Mouse (Mus musculus): ENCODE measurements around the gene B4galt4. TPM values are rescaled to one million over a fixed set of nuclear protein-coding genes. Genes with fewer than 3 reads are reported as not detected.

B4galt4 gene
- 26.2 and 27.4 TPM in 2 replicates for polyA plus RNA-seq (2014; fragmentation: Nextera tagmentation; extraction: Ambion mirVana)

- Histone ChIP-seq H3K9ac (ENCODE audit: low read length) (peak within 1 kb of the TSS; percentile 90), H3K27me3 (ENCODE audit: control insufficient read depth, insufficient read depth, low read length) (no peaks in the 10 kb centered on the region), H3K9me3 (ENCODE audit: control insufficient read depth, low read length) (no peaks in the 10 kb centered on the region), H3K27ac (replicated peaks in 1 of 2; ENCODE audit: control insufficient read depth in 1 of 2, insufficient read depth in 1 of 2, low read depth in 2 of 2, low read length in 2 of 2) (peak within 1 kb of the TSS; percentile 73 to 83), H3K4me2 (ENCODE audit: low read length) (peak within 1 kb of the TSS; percentile 79), H3K36me3 (ENCODE audit: control insufficient read depth, insufficient read depth, low read length) (0 out of 2 replicates have a peak, but pooled peaks cover 3% of the 10 kb centered on the region), H3K4me3 (ENCODE audit: control insufficient read depth in 1 of 2, insufficient read depth in 1 of 2, low read depth in 1 of 2, low read length in 2 of 2) (peak within 1 kb of the TSS; percentile 90 to 97), H3K4me1 (ENCODE audit: control insufficient read depth in 2 of 2, insufficient read depth in 2 of 2, low read length in 2 of 2) (peaks cover 0 to 2% of the 10 kb centered on the region in 2 experiments; a peak in 1 of 4 replicates)
- ATAC-seq (ENCODE audit: insufficient number of reproducible peaks, insufficient read depth, low FRiP score, low read depth) = peak; percentile 94
- WGBS = under 1% methylated on average over 69 of the region's 69 CpGs
These were observed at the start of gene B4galt4 for GRCm38 (mm10) chr16:38742113-38742658. Gene B4galt4 (plus strand): TSS chr16:38742264.

- WGBS = 81% methylated on average over 6 of the region's 6 CpGs
- no peak for ATAC-seq (ENCODE audit: insufficient number of reproducible peaks, insufficient read depth, low FRiP score, low read depth)
- H3K27ac ChIP-seq (replicated peaks in 1 of 2; ENCODE audit: control insufficient read depth in 1 of 2, insufficient read depth in 1 of 2, low read depth in 2 of 2, low read length in 2 of 2) = no peak overlapping the region; a peak in 1 of 4 replicates
- H3K4me3 ChIP-seq (ENCODE audit: control insufficient read depth in 1 of 2, insufficient read depth in 1 of 2, low read depth in 1 of 2, low read length in 2 of 2) = no peak overlapping the region
- H3K4me1 ChIP-seq (ENCODE audit: control insufficient read depth in 2 of 2, insufficient read depth in 2 of 2, low read length in 2 of 2) = peaks cover 12 to 41% of the 10 kb centered on the region in 2 experiments
- no peak overlapping the region for H3K4me2 ChIP-seq (ENCODE audit: low read length)
- no peaks in the 10 kb centered on the region for H3K27me3 ChIP-seq (ENCODE audit: control insufficient read depth, insufficient read depth, low read length)
- no peaks in the 10 kb centered on the region for H3K9me3 ChIP-seq (ENCODE audit: control insufficient read depth, low read length)
- peaks cover 56% of the 10 kb centered on the region for H3K36me3 ChIP-seq (ENCODE audit: control insufficient read depth, insufficient read depth, low read length)
- no peak overlapping the region for H3K9ac ChIP-seq (ENCODE audit: low read length)
These were observed 47.0 kb upstream of the B4galt4 start for GRCm38 (mm10) chr16:38694906-38695540.

DNA sequence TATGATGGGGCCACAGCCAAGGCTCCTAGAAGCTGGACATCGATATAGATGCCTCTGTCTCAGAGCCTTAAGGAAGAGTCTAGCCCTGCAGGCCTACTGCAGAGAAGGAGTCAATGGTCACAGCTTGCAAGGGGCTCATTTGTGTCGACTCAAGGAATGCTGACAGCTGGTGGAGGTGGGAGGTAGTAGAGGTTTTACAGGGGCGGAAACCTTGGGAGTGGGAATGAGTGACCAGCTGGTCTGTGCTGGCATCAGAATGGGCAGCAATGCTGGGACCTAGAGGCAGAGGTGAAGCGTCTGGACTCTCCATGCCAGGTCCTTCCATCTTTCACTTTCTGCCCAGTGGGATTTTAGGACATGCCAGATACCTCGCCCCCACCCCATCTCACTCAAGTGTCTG lies 46.5 kb upstream of the B4galt4 start:
- Histone ChIP-seq H3K4me1 (ENCODE audit: control insufficient read depth in 2 of 2, insufficient read depth in 2 of 2, low read length in 2 of 2) (peaks cover 11 to 41% of the 10 kb centered on the region in 2 experiments), H3K27ac (replicated peaks in 1 of 2; ENCODE audit: control insufficient read depth in 1 of 2, insufficient read depth in 1 of 2, low read depth in 2 of 2, low read length in 2 of 2) (no peak overlapping the region), H3K4me2 (ENCODE audit: low read length) (no peak overlapping the region), H3K27me3 (ENCODE audit: control insufficient read depth, insufficient read depth, low read length) (no peaks in the 10 kb centered on the region), H3K9ac (ENCODE audit: low read length) (no peak overlapping the region), H3K4me3 (ENCODE audit: control insufficient read depth in 1 of 2, insufficient read depth in 1 of 2, low read depth in 1 of 2, low read length in 2 of 2) (no peak overlapping the region), H3K9me3 (ENCODE audit: control insufficient read depth, low read length) (no peaks in the 10 kb centered on the region), H3K36me3 (ENCODE audit: control insufficient read depth, insufficient read depth, low read length) (peaks cover 51% of the 10 kb centered on the region)
- no peak for ATAC-seq (ENCODE audit: insufficient number of reproducible peaks, insufficient read depth, low FRiP score, low read depth)
- WGBS = 79% methylated on average over 5 of the region's 5 CpGs

GRCm38 (mm10) chr16:38697611-38698010 lies 44.5 kb upstream of the B4galt4 start:
- Histone ChIP-seq H3K4me1 (ENCODE audit: control insufficient read depth in 2 of 2, insufficient read depth in 2 of 2, low read length in 2 of 2) (peaks cover 24 to 52% of the 10 kb centered on the region in 2 experiments), H3K36me3 (ENCODE audit: control insufficient read depth, insufficient read depth, low read length) (peaks cover 41% of the 10 kb centered on the region), H3K9ac (ENCODE audit: low read length) (no peak overlapping the region), H3K4me3 (ENCODE audit: control insufficient read depth in 1 of 2, insufficient read depth in 1 of 2, low read depth in 1 of 2, low read length in 2 of 2) (no peak overlapping the region), H3K9me3 (ENCODE audit: control insufficient read depth, low read length) (no peaks in the 10 kb centered on the region), H3K4me2 (ENCODE audit: low read length) (no peak overlapping the region), H3K27ac (replicated peaks in 1 of 2; ENCODE audit: control insufficient read depth in 1 of 2, insufficient read depth in 1 of 2, low read depth in 2 of 2, low read length in 2 of 2) (no peak overlapping the region), H3K27me3 (ENCODE audit: control insufficient read depth, insufficient read depth, low read length) (no peaks in the 10 kb centered on the region)
- no peak for ATAC-seq (ENCODE audit: insufficient number of reproducible peaks, insufficient read depth, low FRiP score, low read depth)
- WGBS = 90% methylated on average over 5 of the region's 5 CpGs

- Histone ChIP-seq H3K9me3 (ENCODE audit: control insufficient read depth, low read length) (no peaks in the 10 kb centered on the region), H3K4me3 (ENCODE audit: control insufficient read depth in 1 of 2, insufficient read depth in 1 of 2, low read depth in 1 of 2, low read length in 2 of 2) (no peak overlapping the region), H3K36me3 (ENCODE audit: control insufficient read depth, insufficient read depth, low read length) (peaks cover 27% of the 10 kb centered on the region), H3K4me2 (ENCODE audit: low read length) (peak overlapping the region; percentile 17), H3K27me3 (ENCODE audit: control insufficient read depth, insufficient read depth, low read length) (no peaks in the 10 kb centered on the region), H3K27ac (replicated peaks in 1 of 2; ENCODE audit: control insufficient read depth in 1 of 2, insufficient read depth in 1 of 2, low read depth in 2 of 2, low read length in 2 of 2) (peak overlapping the region; percentile 29 to 53; a peak in 3 of 4 replicates), H3K9ac (ENCODE audit: low read length) (no peak overlapping the region), H3K4me1 (ENCODE audit: control insufficient read depth in 2 of 2, insufficient read depth in 2 of 2, low read length in 2 of 2) (peaks cover 31 to 73% of the 10 kb centered on the region in 2 experiments)
- 49% methylated on average over 16 of the region's 16 CpGs for WGBS
- ATAC-seq (ENCODE audit: insufficient number of reproducible peaks, insufficient read depth, low FRiP score, low read depth) = no peak
These were observed 41.5 kb upstream of the B4galt4 start for GRCm38 (mm10) chr16:38700392-38701162.

GRCm38 (mm10) chr16:38701492-38702185 lies 40.4 kb upstream of the B4galt4 start:
- peaks cover 40 to 79% of the 10 kb centered on the region in 2 experiments for H3K4me1 ChIP-seq (ENCODE audit: control insufficient read depth in 2 of 2, insufficient read depth in 2 of 2, low read length in 2 of 2)
- H3K4me2 ChIP-seq (ENCODE audit: low read length) = peak overlapping the region; percentile 51
- no peaks in the 10 kb centered on the region for H3K9me3 ChIP-seq (ENCODE audit: control insufficient read depth, low read length)
- H3K27ac ChIP-seq (replicated peaks in 1 of 2; ENCODE audit: control insufficient read depth in 1 of 2, insufficient read depth in 1 of 2, low read depth in 2 of 2, low read length in 2 of 2) = peak overlapping the region; percentile 80 to 81
- H3K27me3 ChIP-seq (ENCODE audit: control insufficient read depth, insufficient read depth, low read length) = no peaks in the 10 kb centered on the region
- 15% methylated on average over 9 of the region's 9 CpGs for WGBS
- H3K4me3 ChIP-seq (ENCODE audit: control insufficient read depth in 1 of 2, insufficient read depth in 1 of 2, low read depth in 1 of 2, low read length in 2 of 2) = no peak overlapping the region
- no peak for ATAC-seq (ENCODE audit: insufficient number of reproducible peaks, insufficient read depth, low FRiP score, low read depth)
- H3K9ac ChIP-seq (ENCODE audit: low read length) = peak overlapping the region; percentile 50; the same call in 1 of the 2 replicates
- peaks cover 32% of the 10 kb centered on the region for H3K36me3 ChIP-seq (ENCODE audit: control insufficient read depth, insufficient read depth, low read length)

DNA sequence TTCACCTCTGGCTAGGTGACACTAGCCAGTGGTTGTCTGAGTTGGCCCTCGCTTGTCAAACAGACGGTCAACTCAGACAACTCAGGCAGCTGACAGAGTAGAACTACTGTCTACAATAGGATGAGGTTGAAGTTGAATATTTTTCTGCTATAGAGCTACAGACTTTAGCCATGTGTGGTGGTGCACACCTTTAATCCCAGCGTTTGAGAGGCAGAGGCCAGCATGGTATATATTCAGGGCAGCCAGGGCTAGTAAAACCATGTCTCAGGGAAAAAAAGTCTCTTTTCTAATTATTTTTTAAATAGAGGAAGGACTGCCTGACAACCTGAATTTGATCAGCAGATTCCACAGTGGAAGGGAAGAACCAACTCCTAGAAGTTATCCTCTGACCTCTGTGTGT lies 39.7 kb upstream of the B4galt4 start:
- Histone ChIP-seq H3K27ac (replicated peaks in 1 of 2; ENCODE audit: control insufficient read depth in 1 of 2, insufficient read depth in 1 of 2, low read depth in 2 of 2, low read length in 2 of 2) (peak overlapping the region; percentile 41 to 81), H3K36me3 (ENCODE audit: control insufficient read depth, insufficient read depth, low read length) (peaks cover 34% of the 10 kb centered on the region), H3K4me2 (ENCODE audit: low read length) (peak overlapping the region; percentile 51), H3K9ac (ENCODE audit: low read length) (peak overlapping the region; percentile 42; the same call in 1 of the 2 replicates), H3K4me3 (ENCODE audit: control insufficient read depth in 1 of 2, insufficient read depth in 1 of 2, low read depth in 1 of 2, low read length in 2 of 2) (no peak overlapping the region), H3K9me3 (ENCODE audit: control insufficient read depth, low read length) (no peaks in the 10 kb centered on the region), H3K4me1 (ENCODE audit: control insufficient read depth in 2 of 2, insufficient read depth in 2 of 2, low read length in 2 of 2) (peaks cover 46 to 86% of the 10 kb centered on the region in 2 experiments), H3K27me3 (ENCODE audit: control insufficient read depth, insufficient read depth, low read length) (no peaks in the 10 kb centered on the region)
- WGBS = 35% methylated on average over 3 of the region's 3 CpGs
- no peak for ATAC-seq (ENCODE audit: insufficient number of reproducible peaks, insufficient read depth, low FRiP score, low read depth)
